Mouse (Mus musculus): ENCODE results near the gene Tnni2. TPM values are rescaled to one million over a fixed set of nuclear protein-coding genes. Genes with fewer than 3 reads are reported as not detected.

Tnni2 gene
- total RNA-seq, 2 experiments from 2014 or later = 6.6 to 16.4 TPM

DNA sequence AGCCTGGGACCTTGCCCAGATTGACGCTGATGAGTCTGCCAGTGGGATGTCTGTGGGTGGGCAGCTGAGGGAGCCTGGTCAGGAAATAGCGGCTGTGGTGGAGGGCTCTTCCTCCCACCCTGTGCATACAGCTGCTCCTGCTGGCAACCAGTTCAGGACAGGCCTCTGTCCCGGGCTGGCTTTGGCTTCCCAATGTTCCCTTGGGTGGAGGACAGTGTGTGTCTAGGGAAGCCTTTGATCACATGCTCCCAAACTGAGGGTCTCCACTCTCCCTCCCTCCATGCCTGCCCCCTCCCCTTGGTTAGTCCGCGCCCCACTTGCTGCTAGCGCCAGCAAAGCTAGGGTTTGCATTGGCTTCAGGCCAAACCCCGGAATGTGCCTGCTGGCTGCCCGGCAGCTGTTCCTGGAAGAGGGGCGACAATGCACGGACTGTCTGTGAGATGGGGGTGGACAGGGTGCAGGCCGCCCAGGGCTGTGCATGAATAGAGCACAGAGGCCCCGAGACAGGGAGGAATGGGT lies 11.4 kb upstream of the Tnni2 start:
- peak; percentile 71 for DNase-seq

DNA sequence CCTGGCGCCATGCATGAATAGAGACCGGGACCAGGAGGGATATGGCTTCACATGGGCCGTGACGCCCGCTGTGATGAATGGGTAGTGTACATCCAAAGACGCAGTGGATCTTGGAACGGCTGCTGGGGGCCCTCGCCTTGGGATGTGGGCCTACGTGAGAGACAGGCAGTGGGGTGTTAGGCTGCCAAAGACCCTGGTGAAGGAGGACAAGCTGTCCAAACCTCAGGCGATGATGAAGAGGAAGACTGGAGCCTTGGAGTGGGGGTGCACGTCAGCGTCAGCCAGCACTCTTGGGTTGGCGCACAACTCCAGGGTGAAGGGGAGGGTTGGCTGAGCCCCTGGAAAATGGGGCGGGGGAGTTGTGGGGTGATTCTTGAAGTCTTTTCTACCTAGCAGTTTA lies 10.5 kb upstream of the Tnni2 start:
- no peak for DNase-seq

DNA sequence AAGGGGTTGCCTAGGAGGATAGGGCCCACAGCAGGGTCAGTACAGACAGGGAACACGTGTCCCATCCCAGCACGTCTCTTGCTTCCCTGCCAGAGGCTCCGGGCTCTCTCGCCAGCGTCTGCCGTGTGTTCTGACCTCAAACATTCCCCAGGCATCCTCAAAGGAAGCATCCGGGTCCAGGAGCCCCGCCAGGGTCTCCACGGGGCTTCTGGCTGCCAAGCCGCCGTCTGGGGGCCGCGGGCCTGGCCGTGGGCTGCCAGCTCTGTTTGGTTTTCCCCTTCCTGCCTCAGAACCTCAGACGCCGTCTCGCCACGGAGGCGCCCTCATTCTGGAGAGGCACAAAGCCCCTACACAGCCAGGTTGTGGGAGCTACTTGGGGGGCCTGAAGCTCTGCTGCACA lies 8.0 kb upstream of the Tnni2 start:
- peak; percentile 32 for DNase-seq

DNA sequence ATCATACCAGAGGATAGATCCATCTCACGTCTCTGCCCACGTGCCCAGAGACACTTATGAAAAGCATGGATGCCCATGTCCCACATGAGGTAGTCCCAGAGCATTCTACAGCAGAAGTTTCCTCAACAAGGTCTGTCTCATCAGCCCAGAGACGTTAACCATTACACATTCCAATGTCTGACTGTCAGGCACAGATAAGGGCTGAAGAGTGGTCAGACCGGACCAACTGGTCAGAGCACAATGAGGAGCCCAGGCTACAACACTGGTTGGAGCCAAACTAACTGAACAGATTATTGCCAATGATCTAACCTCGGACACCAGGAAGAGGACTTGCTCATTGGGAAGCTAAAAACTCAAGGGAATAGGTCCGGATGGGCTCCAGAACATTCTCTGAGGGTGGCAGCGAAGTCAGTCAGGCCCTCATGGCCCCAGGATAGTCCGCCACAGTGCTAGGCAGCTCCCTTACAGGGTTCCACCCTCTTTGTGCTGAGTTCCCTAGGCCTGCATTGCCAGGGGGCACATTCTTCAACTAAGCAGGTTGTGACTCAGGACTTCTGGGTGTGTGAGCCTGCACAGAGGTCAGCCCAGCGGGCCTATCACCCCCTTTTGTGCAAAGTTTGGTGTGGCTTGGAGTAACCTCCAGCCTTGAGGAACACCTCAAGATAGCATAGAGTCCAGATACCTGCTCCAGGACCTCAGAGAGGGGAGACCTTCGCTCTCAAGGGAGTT lies 7.3 kb upstream of the Tnni2 start, which contains the start of gene Syt8:
Syt8 (plus strand) TSS at position 714 of the 729 bp plus-strand sequence.
- DNase-seq = no peak

DNA sequence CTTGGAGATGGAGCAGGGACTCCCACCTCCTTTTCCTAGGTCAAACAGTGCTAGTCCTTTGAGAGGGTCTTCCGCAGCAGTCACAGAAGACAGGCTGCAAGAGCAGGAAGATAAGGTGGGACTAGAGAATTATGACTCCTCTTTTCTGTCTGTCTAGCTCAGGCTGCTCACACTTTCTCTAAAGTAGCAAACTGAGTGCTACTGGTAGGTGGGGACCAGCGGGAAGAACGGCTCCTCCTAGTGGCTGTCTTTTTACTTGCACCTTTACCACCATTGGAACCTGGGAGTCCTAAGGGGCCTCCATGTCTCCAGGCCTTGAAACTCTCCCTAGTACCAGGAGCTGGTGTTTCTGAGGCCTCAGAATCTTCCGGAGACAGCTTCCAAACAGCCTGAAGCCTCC lies 6.1 kb upstream of the Tnni2 start:
- DNase-seq = peak; percentile 85

DNA sequence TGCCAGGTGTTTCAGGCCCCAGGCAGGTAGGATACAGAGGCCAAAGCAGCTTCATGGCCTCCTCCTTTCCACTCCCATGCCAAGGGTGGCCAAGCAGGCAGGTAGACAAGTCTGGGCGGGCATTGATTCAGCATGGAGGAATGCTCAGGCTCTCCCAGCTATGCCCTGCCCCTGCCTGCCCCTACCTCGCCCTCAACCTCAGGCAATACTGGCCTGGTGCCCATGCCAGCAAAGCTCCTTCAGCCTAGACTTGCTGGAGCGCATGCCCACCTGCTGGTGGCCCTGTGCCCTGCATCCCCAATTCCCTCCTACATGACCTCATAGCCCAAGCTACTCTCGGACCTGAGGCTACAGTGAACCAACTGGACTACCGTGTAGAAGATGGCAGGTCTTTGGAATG lies 4.3 kb upstream of the Tnni2 start:
- DNase-seq = peak; percentile 46

DNA sequence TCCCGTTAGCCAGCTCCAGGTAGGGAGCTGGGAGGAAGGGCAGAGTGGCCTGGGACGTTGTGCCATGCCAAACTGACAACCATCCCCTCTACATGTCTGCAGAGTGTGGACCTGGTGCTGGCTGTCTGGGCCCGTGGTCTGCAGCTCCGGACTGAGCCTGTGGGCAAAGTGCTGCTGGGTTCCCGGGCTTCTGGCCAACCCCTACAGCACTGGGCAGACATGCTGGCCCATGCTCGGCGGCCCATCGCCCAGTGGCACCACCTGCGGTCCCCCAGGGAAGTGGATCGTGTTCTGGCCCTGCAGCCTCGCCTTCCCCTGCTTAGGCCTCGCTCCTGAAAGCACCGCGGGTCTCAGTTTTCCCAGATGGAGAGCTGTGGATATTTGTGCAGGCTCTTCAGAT lies 1.6 kb upstream of the Tnni2 start:
- no peak for DNase-seq

DNA sequence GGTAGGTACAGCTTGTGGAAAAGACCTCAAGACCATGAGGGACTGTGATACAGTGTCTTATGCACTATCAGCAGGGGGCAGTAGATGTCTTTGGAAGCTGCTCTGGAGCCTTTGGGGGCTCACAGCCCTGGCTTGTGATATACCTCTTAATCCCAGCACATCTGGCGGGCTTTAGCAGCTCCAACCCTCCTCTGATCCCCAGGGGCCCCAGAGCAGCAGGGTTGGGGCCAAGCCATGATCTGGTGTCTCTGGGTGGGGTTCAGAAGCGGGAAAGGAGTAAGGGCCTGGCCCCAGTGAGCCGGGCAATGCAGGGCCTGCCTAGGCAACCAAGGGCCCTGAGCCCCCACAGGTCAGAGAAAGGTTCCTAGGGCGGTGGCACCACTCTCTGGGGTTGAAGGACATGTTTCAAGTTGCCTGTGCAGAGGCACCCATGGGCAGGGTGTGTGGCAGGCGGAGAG lies 922 bp upstream of the Tnni2 start:
- peak; percentile 80 for DNase-seq

DNA sequence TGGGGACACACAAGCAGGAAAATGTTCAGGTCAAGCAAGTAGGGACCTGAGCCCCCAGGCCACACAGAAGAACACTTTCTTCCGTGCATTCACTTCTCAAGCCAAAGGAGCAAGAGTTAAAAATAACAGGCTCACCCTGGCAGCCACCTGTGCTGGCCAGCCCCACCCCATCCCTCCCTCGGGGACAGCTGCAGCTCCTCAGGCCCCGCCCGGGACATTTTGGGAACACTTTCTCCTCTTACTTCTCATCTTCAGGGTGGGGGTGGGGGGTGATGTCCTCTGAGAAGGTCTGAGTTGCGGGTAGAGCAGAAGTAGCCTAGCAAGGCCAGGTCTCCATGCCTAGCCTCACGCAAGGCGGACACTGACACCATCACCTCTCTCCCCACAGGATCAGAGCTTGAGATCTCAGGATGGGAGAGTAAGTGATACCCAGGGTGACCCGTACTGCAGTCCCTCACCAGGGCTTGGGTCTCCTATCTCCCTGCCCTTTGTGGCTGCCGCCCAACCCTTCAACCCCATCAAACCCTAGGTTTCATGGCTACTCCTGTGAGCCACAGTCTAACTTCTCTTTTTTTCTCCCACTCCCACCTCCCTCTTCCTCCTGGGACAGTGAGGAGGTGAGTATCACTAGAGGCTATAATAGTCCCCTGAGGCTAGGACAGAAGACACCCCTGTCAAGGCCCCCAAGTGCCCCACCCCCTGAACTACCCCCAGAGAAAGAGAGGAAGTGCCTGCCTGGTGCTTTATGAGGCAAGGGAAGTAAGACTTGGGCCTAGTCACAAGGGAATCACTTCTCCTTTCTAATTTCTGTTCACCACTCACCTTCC lies 686 bp downstream of the Tnni2 start:
- DNase-seq = no peak

DNA sequence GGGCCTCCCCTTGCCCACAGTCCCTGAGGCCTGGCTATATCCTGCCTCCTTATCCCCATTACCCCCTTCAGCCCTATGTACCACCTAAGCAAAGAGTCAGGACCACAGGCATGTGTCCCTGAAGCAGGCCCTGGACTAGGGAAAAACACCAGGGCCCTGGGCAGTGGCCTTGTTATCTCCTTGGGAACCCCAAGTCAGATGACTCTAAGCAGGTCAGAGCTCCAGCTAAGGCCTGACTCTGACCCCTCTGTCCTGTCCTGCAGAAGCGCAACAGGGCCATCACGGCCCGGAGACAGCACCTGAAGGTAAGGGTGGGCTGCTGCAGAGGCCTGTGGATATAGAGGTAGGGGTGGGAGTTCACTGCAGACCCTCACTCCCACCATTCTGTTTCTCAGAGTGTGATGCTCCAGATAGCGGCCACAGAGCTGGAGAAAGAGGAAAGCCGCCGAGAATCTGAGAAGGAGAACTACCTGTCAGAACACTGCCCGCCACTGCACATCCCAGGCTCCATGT lies 1.4 kb downstream of the Tnni2 start:
- DNase-seq = no peak

DNA sequence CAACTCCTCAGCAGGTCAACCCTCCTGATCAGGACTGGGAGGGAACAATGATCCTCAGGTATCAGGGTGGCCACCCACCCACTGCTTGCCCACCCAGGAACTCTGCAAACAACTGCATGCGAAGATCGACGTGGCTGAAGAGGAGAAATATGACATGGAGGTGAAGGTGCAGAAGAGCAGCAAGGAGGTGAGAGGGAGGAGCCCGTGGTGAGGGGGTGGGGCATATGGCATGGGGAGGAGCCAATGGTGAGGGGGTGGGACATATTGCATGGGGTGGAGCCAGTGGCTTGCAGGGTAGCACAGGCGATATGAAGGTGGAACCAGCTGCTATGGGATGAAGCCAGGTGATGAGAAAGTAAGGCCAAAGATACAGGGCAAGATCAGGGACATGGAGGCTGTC lies 1.9 kb downstream of the Tnni2 start:
- no peak for DNase-seq

DNA sequence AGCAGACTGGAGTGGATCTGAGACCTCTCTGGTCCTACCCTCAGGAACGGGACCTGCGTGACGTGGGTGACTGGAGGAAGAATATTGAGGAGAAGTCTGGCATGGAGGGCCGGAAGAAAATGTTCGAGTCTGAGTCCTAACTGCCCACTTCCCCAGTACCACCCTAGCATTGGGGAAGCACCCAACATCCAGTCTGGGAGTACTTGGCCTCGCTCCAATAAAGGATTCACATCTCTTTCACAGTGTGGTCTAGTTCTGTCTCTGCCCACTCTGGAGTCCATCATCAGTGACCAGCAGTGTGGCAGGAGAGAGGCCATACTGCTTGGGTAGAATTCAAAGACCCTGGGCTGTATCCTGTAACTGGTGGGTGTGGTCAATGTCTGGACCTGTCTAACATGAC lies 2.6 kb downstream of the Tnni2 start:
- no peak for DNase-seq

DNA sequence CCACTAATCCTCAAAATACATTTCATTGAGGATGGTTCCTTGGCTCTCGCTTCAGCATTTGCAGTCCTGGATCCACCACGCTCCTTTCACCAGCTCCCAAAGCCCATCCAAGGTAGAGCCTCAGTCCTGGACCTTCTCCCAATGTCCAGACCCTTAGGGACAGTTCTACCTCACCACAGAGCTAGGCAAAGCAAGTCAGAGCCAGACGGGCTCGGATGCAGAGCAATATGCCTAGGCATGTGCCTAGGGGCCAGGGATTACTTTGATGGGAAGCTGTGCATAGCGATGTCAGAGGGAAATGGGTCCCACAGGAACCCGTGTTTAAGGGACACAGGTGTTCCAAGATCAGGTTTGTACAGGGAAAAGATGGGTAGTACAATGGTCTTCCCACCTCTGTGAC lies 3.7 kb downstream of the Tnni2 start:
- no peak for DNase-seq

DNA sequence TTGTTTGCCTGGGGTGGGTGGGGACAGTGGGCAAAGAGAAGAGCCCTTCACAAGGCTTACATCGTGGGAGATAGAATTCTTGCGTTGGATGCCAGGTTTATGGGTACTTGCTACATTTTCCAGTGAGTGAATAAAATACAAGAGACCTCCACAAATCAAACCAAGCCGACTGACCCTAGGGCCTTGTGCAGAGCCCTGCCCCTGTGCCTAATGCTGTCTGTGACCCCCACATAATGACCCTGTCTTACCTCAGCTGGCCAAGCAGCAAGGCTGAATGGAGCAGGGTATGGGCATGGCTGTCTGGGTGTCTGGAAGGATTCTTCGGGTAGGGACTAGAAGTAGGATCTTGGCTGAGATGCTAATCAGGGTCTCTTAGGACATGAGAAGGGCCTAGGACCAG lies 4.7 kb downstream of the Tnni2 start:
- DNase-seq = no peak

DNA sequence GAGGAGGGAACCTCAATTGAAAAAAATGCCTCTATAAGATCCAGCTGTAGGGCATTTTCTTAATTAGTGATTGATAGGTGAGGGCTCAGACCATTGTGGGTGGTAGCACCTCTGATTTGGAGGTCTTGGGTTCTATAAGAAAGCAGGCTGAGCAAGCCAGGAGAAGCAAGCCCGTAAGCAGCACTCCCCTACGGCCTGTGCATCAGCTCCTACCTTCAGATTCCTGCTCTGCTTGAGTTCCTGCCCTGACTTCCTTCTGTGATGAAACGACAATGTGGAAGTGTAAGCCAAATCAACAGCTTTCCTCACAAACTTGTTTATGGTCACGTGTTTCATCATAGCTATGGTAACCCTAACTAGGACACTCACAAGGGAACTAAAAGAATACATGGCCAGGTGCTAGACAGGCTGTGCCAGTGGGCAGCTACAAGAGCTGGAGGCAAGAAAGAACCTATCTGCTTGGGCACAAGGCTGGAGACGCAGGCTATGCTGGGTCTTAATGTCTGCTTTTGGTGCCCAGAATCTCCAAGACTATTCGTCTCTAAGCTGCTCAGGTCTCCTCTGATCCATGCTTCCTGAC lies 7.5 kb downstream of the Tnni2 start:
- DNase-seq = no peak

DNA sequence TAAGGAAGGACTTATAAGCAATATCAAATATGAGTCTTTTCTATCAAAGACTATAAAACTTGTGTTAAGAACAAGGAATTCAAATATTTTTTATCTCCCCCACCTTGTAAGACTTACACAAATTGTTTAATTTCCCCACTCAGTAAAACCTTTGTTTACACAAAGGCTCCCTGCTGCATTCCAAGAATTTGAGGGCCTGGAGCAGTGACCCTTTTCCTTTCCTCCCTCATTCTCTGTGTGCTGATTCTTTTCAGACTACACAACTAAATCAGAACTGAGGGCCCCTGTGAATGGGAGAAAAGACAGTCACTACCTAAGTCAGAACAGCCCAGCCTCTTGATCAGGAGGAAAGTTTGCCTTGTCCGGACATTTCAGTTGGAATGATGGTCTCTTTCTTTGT lies 13.1 kb downstream of the Tnni2 start:
- no peak for DNase-seq

DNA sequence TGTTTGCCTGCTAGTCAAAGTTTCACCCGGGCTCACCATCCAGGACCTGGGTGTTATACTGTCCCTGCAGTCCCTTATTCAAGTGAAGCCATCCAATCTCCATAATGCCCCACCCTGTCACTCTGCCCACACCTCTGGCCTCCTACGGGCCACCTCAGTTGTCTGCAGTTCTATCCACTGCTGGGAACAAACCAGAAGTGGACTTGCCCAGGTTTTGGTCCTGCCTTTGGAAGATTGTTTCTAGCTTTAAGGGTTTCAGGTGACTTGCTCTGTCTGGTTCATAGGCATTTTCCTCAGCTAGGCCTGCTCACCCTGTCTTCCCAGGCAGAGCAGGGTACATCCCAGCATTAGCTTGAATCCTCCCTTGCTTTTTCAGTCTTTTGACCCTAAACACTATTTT lies 13.6 kb downstream of the Tnni2 start:
- no peak for DNase-seq

DNA sequence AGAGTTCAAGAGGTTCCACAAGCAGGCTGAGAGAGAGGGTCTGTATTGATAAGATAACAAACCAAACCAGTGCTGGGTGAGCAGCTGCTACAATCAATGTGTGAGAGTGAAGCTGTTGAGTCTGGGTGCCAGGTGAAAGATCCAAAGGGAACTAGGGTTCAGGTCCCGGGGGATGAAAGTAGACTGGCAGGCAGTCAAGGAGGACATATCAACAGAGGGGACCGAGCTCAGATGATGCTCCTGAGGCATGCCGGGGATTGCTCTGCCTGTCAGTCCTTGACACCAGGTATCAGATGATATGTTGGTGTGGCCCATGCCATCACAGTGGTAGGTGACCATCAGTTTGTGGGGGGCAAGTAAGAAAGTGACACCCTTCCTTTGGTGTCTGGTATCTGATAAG lies 15.2 kb downstream of the Tnni2 start:
- peak; percentile 36 for DNase-seq

DNA sequence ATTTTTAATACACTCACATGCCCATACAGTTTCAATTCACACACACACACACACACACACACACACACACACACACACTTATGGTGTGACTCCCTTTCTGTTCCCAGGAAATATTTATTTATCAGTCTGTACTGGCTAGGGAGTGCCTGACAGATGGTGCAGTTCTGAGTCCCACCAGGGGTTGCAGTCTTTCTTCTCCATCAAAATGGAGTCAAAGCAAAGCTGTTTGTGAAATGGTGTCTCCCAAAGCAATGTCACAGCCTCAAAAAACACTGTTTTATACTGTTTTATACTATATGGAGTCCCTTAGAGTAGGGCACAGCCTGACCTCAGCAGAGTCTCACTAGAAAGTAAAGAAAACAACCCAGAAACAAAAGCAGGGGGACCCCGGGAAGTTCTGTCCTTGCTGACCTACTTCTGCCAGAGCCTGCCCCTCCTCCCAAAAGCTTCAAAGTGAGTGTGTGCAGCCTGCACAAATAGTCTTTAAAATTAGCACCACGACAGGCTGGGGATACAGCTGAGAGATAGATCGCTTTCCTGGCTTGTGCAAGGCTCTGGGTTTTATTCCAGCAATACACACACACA lies 15.7 kb downstream of the Tnni2 start:
- DNase-seq = peak; percentile 68

DNA sequence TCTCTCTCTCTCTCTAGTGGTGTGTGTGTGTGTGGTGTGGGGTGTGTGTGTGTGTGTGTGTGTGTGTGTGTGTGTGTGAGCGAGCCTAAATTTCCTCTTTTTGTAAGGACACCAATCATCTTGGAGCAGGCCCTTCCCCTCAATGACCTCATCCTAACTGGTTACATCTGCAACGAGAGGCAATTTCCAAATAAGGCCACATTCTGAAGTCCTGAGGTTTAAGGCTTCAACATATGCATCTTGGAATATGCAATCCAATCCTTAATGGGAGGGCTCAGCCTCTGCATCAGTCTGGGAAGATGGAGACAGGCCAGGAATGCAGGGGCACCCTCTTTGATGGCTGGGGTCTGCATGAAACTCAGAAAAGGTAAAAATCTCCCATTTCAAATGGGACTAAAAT lies 16.4 kb downstream of the Tnni2 start:
- peak; percentile 54 for DNase-seq

DNA sequence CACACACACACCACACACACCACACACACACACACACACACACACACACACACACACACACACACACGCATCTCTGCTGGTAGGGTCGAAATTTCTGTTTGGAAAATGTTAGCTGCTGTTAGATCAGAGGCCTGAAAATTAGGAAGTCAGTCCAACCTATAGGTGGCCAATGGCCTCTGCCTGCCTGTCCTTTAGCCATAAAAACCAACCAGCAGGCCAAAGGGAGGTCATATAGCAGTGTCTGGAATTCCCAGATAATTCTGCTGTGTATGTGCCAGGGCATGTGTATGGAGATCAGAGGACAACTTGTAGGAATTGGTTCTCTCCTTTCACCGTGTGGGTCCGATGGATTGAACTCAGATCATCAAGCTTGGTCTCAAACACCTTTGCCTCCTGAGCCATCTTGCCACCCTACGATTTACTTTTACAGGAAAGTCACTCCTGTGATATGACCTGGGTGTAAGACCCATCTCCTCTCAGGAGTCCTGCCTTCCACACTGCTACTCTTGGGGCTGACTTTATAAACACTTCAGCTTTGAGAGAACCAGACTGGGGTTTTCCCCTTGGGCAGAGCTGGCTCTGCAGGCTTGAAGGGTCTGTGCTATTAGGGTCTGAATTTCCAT lies 17.2 kb downstream of the Tnni2 start:
- DNase-seq = peak; percentile 14

DNA sequence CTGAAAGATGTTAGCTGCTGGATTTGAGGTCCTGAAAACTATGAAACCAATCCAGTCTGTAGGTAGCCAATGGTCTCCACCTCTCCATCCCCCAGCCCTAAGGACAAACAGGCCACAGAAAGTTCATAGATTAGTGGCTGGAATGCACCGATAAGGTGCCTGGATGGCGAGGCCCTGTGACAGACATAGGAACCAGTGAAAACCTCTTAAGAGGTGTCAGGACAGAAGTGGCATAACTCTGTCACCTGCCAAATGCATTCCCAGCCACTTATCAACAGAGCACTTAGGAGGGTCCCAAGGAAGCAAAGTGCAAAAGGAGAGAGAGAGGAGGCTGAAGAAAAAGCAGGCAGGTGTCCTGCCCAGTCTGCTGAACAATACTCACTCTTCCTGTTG lies 17.7 kb downstream of the Tnni2 start:
- peak; percentile 55 for DNase-seq

All from heart, postnatal 4 days (tissue).